Mouse (Mus musculus): ENCODE results near the gene Hspa1l. TPM values are rescaled to one million over a fixed set of nuclear protein-coding genes. Genes with fewer than 3 reads are reported as not detected.

Gene Hspa1l
- polyA plus RNA-seq, 1 experiment from 2014 or later, result 1.6 TPM

GRCm38 (mm10) chr17:35024691-35025488, 52.4 kb downstream of the Hspa1l start:
- H3K27ac ChIP-seq (replicated peaks; ENCODE audit: low read depth, low read length), result no peak overlapping the region
- H3K9me3 ChIP-seq (ENCODE audit: control insufficient read depth, low read length), result no peaks in the 10 kb centered on the region
- DNase-seq (no peak), ATAC-seq (ENCODE audit: low FRiP score, low TSS enrichment) (no peak)
- peaks cover 8% of the 10 kb centered on the region for H3K4me1 ChIP-seq (ENCODE audit: control insufficient read depth, insufficient read depth, low read length)
- no peak overlapping the region for H3K4me3 ChIP-seq (replicated peaks; ENCODE audit: low read depth, low read length)
- H3K4me2 ChIP-seq (ENCODE audit: low read length), result no peak overlapping the region
- no peak overlapping the region for H3K9ac ChIP-seq (replicated peaks; ENCODE audit: low read length)
- 64% methylated on average over 7 of the region's 10 CpGs for WGBS
- no peaks in the 10 kb centered on the region for H3K36me3 ChIP-seq (ENCODE audit: control insufficient read depth, insufficient read depth, low read length)
- no peaks in the 10 kb centered on the region for H3K27me3 ChIP-seq (ENCODE audit: control insufficient read depth, insufficient read depth, low read length)

DNA sequence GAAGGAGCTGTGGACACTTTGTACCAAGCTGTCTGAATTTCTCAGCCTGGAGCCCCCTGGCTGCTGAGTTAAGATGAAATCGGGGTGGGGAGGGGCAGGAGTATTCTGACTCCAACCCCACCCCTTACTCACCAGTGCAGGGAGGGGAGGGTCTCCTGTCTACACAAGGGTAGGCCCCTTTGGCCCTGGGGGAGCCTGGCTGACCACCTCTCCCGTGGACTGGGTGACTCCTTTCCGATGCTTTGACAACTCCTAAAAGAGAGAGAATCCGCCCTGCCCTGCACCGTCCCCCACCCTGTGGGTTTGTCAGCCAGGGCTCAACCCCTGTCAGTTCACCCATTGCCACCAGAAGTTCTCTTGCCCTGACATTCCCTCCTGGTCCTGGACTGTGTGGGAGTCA, 53.7 kb downstream of the Hspa1l start:
- Histone ChIP-seq H3K4me1 (ENCODE audit: control insufficient read depth, insufficient read depth, low read length) (peaks cover 11% of the 10 kb centered on the region), H3K27ac (replicated peaks; ENCODE audit: low read depth, low read length) (no peak overlapping the region), H3K36me3 (ENCODE audit: control insufficient read depth, insufficient read depth, low read length) (no peaks in the 10 kb centered on the region), H3K4me3 (replicated peaks; ENCODE audit: low read depth, low read length) (no peak overlapping the region), H3K9me3 (ENCODE audit: control insufficient read depth, low read length) (no peaks in the 10 kb centered on the region), H3K27me3 (ENCODE audit: control insufficient read depth, insufficient read depth, low read length) (no peaks in the 10 kb centered on the region), H3K9ac (replicated peaks; ENCODE audit: low read length) (no peak overlapping the region), H3K4me2 (ENCODE audit: low read length) (no peak overlapping the region)
- no peak for DNase-seq
- 87% methylated on average over 5 of the region's 5 CpGs for WGBS
- ATAC-seq (ENCODE audit: low FRiP score, low TSS enrichment), result no peak

DNA sequence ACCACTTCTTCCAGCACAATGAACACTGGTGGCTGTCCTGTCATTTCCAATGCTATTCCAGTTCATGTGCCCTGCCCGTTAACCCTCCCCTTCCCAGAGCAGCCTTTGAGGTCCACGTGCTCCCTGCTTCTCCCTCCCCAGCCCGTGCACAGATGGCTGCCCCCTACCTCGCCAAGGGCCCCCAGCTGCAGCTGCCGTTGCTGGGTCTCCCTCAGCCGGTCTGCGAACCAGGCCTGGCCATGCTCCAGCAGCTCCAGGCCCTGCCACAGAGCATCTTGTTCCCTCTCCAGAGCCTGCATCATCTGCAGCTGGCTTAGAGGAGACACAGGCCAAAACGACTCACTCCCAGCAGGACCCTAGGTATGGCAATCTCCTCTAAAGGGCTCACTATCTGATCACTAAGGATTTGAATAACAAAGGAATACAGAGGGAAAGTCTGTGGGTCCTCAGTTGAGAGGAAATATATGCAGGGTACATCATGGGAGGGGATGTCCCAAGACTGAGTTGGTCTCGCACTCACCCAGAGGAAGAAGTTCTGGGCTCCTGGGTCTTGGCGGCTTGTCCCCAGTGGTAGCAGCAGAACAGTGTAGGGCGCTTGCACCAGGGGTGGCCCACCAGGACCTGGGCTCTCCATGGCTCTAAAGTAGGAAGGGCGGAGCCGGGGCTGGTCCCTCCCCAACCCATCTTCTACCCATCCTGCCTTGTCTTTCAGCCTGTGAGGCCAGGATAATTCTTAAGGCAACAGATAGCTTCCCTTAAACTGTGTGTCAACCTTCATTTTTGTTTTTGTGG, 55.0 kb downstream of the Hspa1l start, which contains the start of gene Sapcd1:
TSS of gene Sapcd1 (minus strand) at position 740 of the 792 bp plus-strand sequence.
- H3K27ac ChIP-seq (replicated peaks; ENCODE audit: low read depth, low read length), result peak within 1 kb of the TSS; percentile 63

DNA sequence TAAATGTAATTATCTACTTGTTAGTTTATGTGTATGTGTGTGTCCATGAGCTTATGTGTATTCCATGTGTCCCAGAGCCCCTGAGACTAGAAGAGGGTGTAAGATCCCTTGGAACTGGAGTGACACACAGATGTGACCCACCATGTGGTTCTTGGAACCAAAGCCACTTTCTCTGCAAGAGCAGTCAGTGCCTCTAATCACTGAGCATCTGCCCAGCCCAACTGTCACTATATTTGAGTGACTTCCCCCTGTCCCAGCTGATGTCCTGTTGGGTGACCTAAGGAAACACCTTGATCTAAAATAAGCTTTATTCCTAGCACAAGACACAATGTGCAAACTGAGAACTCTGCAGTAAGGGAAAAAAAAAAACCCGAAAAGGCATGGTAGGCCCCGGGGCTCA, 55.8 kb downstream of the Hspa1l start:
- Histone ChIP-seq H3K27me3 (ENCODE audit: control insufficient read depth, insufficient read depth, low read length) (no peaks in the 10 kb centered on the region), H3K9ac (replicated peaks; ENCODE audit: low read length) (no peak overlapping the region), H3K36me3 (ENCODE audit: control insufficient read depth, insufficient read depth, low read length) (no peaks in the 10 kb centered on the region), H3K4me3 (replicated peaks; ENCODE audit: low read depth, low read length) (no peak overlapping the region), H3K27ac (replicated peaks; ENCODE audit: low read depth, low read length) (0 out of 2 replicates have a peak overlapping the region, but pooled peaks have one; percentile 20), H3K4me2 (ENCODE audit: low read length) (no peak overlapping the region), H3K9me3 (ENCODE audit: control insufficient read depth, low read length) (no peaks in the 10 kb centered on the region), H3K4me1 (ENCODE audit: control insufficient read depth, insufficient read depth, low read length) (peaks cover 8% of the 10 kb centered on the region; the same call in 1 of the 2 replicates)
- DNase-seq (no peak), ATAC-seq (ENCODE audit: low FRiP score, low TSS enrichment) (no peak)
- WGBS, result 91% methylated on average over 2 of the region's 2 CpGs

More for the DNA sequence above, 55.0 kb downstream of the Hspa1l start, which contains the start of gene Sapcd1:
- peaks cover 8% of the 10 kb centered on the region; the same call in 1 of the 2 replicates for H3K4me1 ChIP-seq (ENCODE audit: control insufficient read depth, insufficient read depth, low read length)
- ATAC-seq (ENCODE audit: low FRiP score, low TSS enrichment) (peak; percentile 65), DNase-seq (peak; percentile 61)
- 24% methylated on average over 13 of the region's 13 CpGs for WGBS
- H3K36me3 ChIP-seq (ENCODE audit: control insufficient read depth, insufficient read depth, low read length), result no peaks in the 10 kb centered on the region
- no peak within 1 kb of the TSS for H3K4me3 ChIP-seq (replicated peaks; ENCODE audit: low read depth, low read length)
- no peak within 1 kb of the TSS for H3K9ac ChIP-seq (replicated peaks; ENCODE audit: low read length)
- no peaks in the 10 kb centered on the region for H3K9me3 ChIP-seq (ENCODE audit: control insufficient read depth, low read length)
- H3K4me2 ChIP-seq (ENCODE audit: low read length), result no peak within 1 kb of the TSS
- H3K27me3 ChIP-seq (ENCODE audit: control insufficient read depth, insufficient read depth, low read length), result no peaks in the 10 kb centered on the region

Other genes starting within 250 kb of the Hspa1l start
- gene C4b, start 228.8 kb upstream of the Hspa1l start, polyA plus RNA-seq (2014; fragmentation: Nextera tagmentation; extraction: Ambion mirVana), result 0.09 TPM in 1 of 2 replicates, not detected in the other
- not detected in 2 replicates for gene Cyp21a1, start 168.1 kb upstream of the Hspa1l start, polyA plus RNA-seq (2014; fragmentation: Nextera tagmentation; extraction: Ambion mirVana)
- gene Stk19, start 135.8 kb upstream of the Hspa1l start, polyA plus RNA-seq (2014; fragmentation: Nextera tagmentation; extraction: Ambion mirVana), result 32.1 and 39.3 TPM in 2 replicates
- gene Dxo, start 135.7 kb upstream of the Hspa1l start, polyA plus RNA-seq (2014; fragmentation: Nextera tagmentation; extraction: Ambion mirVana), result 66.6 and 68.6 TPM in 2 replicates
- 47.7 and 55.5 TPM in 2 replicates for gene Skiv2l, start 122.5 kb upstream of the Hspa1l start, polyA plus RNA-seq (2014; fragmentation: Nextera tagmentation; extraction: Ambion mirVana)
- 75.5 and 85.3 TPM in 2 replicates for gene Nelfe, start 122.3 kb upstream of the Hspa1l start, polyA plus RNA-seq (2014; fragmentation: Nextera tagmentation; extraction: Ambion mirVana)
- gene Cfb, start 110.2 kb upstream of the Hspa1l start, polyA plus RNA-seq (2014; fragmentation: Nextera tagmentation; extraction: Ambion mirVana), result 1.8 and 3.0 TPM in 2 replicates
- 3.0 and 6.8 TPM in 2 replicates for gene Zbtb12, start 93.2 kb upstream of the Hspa1l start, polyA plus RNA-seq (2014; fragmentation: Nextera tagmentation; extraction: Ambion mirVana)
- not detected in 2 replicates for gene Gm20547, start 90.7 kb upstream of the Hspa1l start, polyA plus RNA-seq (2014; fragmentation: Nextera tagmentation; extraction: Ambion mirVana)
- 2.1 and 3.6 TPM in 2 replicates for gene C2, start 74.4 kb upstream of the Hspa1l start, polyA plus RNA-seq (2014; fragmentation: Nextera tagmentation; extraction: Ambion mirVana)
- gene Ehmt2, start 74.2 kb upstream of the Hspa1l start, polyA plus RNA-seq (2014; fragmentation: Nextera tagmentation; extraction: Ambion mirVana), result 91.6 and 97.0 TPM in 2 replicates
- not detected in 2 replicates for gene Slc44a4, start 58.2 kb upstream of the Hspa1l start, polyA plus RNA-seq (2014; fragmentation: Nextera tagmentation; extraction: Ambion mirVana)
- gene Neu1, start 41.5 kb upstream of the Hspa1l start, polyA plus RNA-seq (2014; fragmentation: Nextera tagmentation; extraction: Ambion mirVana), result 25.1 and 28.2 TPM in 2 replicates
- gene Hspa1b, start 13.5 kb upstream of the Hspa1l start, polyA plus RNA-seq (2014; fragmentation: Nextera tagmentation; extraction: Ambion mirVana), result 0.17 and 0.53 TPM in 2 replicates
- 1.1 and 2.3 TPM in 2 replicates for gene Gm20481, start 2.8 kb upstream of the Hspa1l start, polyA plus RNA-seq (2014; fragmentation: Nextera tagmentation; extraction: Ambion mirVana)
- 5.6 and 8.1 TPM in 2 replicates for gene Hspa1a, start 547 bp upstream of the Hspa1l start, polyA plus RNA-seq (2014; fragmentation: Nextera tagmentation; extraction: Ambion mirVana)
- 103 and 110 TPM in 2 replicates for gene Lsm2, start 9.2 kb downstream of the Hspa1l start, polyA plus RNA-seq (2014; fragmentation: Nextera tagmentation; extraction: Ambion mirVana)
- gene Vars, start 28.3 kb downstream of the Hspa1l start, polyA plus RNA-seq (2014; fragmentation: Nextera tagmentation; extraction: Ambion mirVana), result 43.4 and 51.1 TPM in 2 replicates
- 0.12 and 0.16 TPM in 2 replicates for gene Vwa7, start 43.9 kb downstream of the Hspa1l start, polyA plus RNA-seq (2014; fragmentation: Nextera tagmentation; extraction: Ambion mirVana)
- 2.0 and 2.2 TPM in 2 replicates for gene Sapcd1, start 55.3 kb downstream of the Hspa1l start, polyA plus RNA-seq (2014; fragmentation: Nextera tagmentation; extraction: Ambion mirVana)
- 2.1 and 2.8 TPM in 2 replicates for gene Msh5, start 74.0 kb downstream of the Hspa1l start, polyA plus RNA-seq (2014; fragmentation: Nextera tagmentation; extraction: Ambion mirVana)
- gene Clic1, start 77.3 kb downstream of the Hspa1l start, polyA plus RNA-seq (2014; fragmentation: Nextera tagmentation; extraction: Ambion mirVana), result 17.7 and 22.8 TPM in 2 replicates
- 375 and 392 TPM in 2 replicates for gene Ddah2, start 86.3 kb downstream of the Hspa1l start, polyA plus RNA-seq (2014; fragmentation: Nextera tagmentation; extraction: Ambion mirVana)
- gene Ly6g6c, start 92.7 kb downstream of the Hspa1l start, polyA plus RNA-seq (2014; fragmentation: Nextera tagmentation; extraction: Ambion mirVana), result not detected in 2 replicates
- gene Mpig6b, start 93.5 kb downstream of the Hspa1l start, polyA plus RNA-seq (2014; fragmentation: Nextera tagmentation; extraction: Ambion mirVana), result 0.11 and 0.21 TPM in 2 replicates
- 0.62 TPM in 1 of 2 replicates, not detected in the other for gene Ly6g6e, start 104.2 kb downstream of the Hspa1l start, polyA plus RNA-seq (2014; fragmentation: Nextera tagmentation; extraction: Ambion mirVana)
- 0.78 and 1.5 TPM in 2 replicates for gene Ly6g6d, start 105.4 kb downstream of the Hspa1l start, polyA plus RNA-seq (2014; fragmentation: Nextera tagmentation; extraction: Ambion mirVana)
- not detected in 2 replicates for gene Ly6g6f, start 112.9 kb downstream of the Hspa1l start, polyA plus RNA-seq (2014; fragmentation: Nextera tagmentation; extraction: Ambion mirVana)
- 79.4 and 86.0 TPM in 2 replicates for gene Abhd16a, start 116.6 kb downstream of the Hspa1l start, polyA plus RNA-seq (2014; fragmentation: Nextera tagmentation; extraction: Ambion mirVana)
- gene Ly6g5c, start 135.6 kb downstream of the Hspa1l start, polyA plus RNA-seq (2014; fragmentation: Nextera tagmentation; extraction: Ambion mirVana), result not detected in 2 replicates
- gene Ly6g5b, start 142.7 kb downstream of the Hspa1l start, polyA plus RNA-seq (2014; fragmentation: Nextera tagmentation; extraction: Ambion mirVana), result 1.3 TPM in 2 replicates
- gene Gpank1, start 148.8 kb downstream of the Hspa1l start, polyA plus RNA-seq (2014; fragmentation: Nextera tagmentation; extraction: Ambion mirVana), result 24.2 and 25.4 TPM in 2 replicates
- gene Csnk2b, start 149.3 kb downstream of the Hspa1l start, polyA plus RNA-seq (2014; fragmentation: Nextera tagmentation; extraction: Ambion mirVana), result 328 and 334 TPM in 2 replicates
- 6.0 and 6.8 TPM in 2 replicates for gene D17H6S53E, start 153.7 kb downstream of the Hspa1l start, polyA plus RNA-seq (2014; fragmentation: Nextera tagmentation; extraction: Ambion mirVana)
- gene Apom, start 159.3 kb downstream of the Hspa1l start, polyA plus RNA-seq (2014; fragmentation: Nextera tagmentation; extraction: Ambion mirVana), result 0.57 TPM in 1 of 2 replicates, not detected in the other
- gene Bag6, start 162.5 kb downstream of the Hspa1l start, polyA plus RNA-seq (2014; fragmentation: Nextera tagmentation; extraction: Ambion mirVana), result 122 and 136 TPM in 2 replicates
- gene Prrc2a, start 192.2 kb downstream of the Hspa1l start, polyA plus RNA-seq (2014; fragmentation: Nextera tagmentation; extraction: Ambion mirVana), result 191 and 194 TPM in 2 replicates
- gene Aif1, start 203.4 kb downstream of the Hspa1l start, polyA plus RNA-seq (2014; fragmentation: Nextera tagmentation; extraction: Ambion mirVana), result 3.3 and 8.8 TPM in 2 replicates
- gene Lst1, start 215.7 kb downstream of the Hspa1l start, polyA plus RNA-seq (2014; fragmentation: Nextera tagmentation; extraction: Ambion mirVana), result 3.8 and 9.0 TPM in 2 replicates
- gene Ltb, start 221.7 kb downstream of the Hspa1l start, polyA plus RNA-seq (2014; fragmentation: Nextera tagmentation; extraction: Ambion mirVana), result 0.74 and 0.84 TPM in 2 replicates
- gene Tnf, start 229.3 kb downstream of the Hspa1l start, polyA plus RNA-seq (2014; fragmentation: Nextera tagmentation; extraction: Ambion mirVana), result not detected in 2 replicates
- gene Lta, start 232.6 kb downstream of the Hspa1l start, polyA plus RNA-seq (2014; fragmentation: Nextera tagmentation; extraction: Ambion mirVana), result 0.20 and 0.73 TPM in 2 replicates
- not detected in 2 replicates for gene Gm16181, start 248.1 kb downstream of the Hspa1l start, polyA plus RNA-seq (2014; fragmentation: Nextera tagmentation; extraction: Ambion mirVana)